Mouse (Mus musculus) layer of hippocampus, adult 11-12 months (tissue): ENCODE measurements at regions not wholly inside any gene's neighbourhood (a gene's known extent, or its start where the extent isn't known, plus 50 kb on each side); places are given as distances from the start of the nearest gene placed in this dataset.

ENCODE experiments used
- DNase-seq: peaks from one replicate; pipeline ENCODE4 v3.0.0; 2022; ENCODE audit warnings: low spot score

- peak; percentile 32 for DNase-seq
These were observed 50.6 kb upstream of the Shank2 start for GRCm38 (mm10) chr7:143951172-143951571.
